Mouse (Mus musculus) limb, embryonic 14.5 days (tissue): ENCODE results near the gene Gm4498. TPM values are rescaled to one million over a fixed set of nuclear protein-coding genes. Genes with fewer than 3 reads are reported as not detected.
"Not testable (repeated sequence)": the region's sequence is repeated elsewhere in the genome, so short reads cannot be mapped to it uniquely, and the experiment has no call there.

Experiments
- ATAC-seq: fragments of 200-750 bp; cut with Nextera tagmentation; 2 replicates; pipeline ENCODE4 v1.8.0; 2017; ENCODE audit warnings: low read depth, moderate number of reproducible peaks, moderate TSS enrichment; ENCODE audit not compliant: low FRiP score
- DNase-seq: peaks from one replicate; pipeline ENCODE4 v3.0.0-alpha.2; 2015; ENCODE audit warnings: low spot score
- H3K27ac ChIP-seq: fragments of 300-500 bp; sonication (generic); replicated peaks from 2 replicates; pipeline ENCODE4 v1.5.1; 2014; ENCODE audit warnings: low read depth, mild to moderate bottlenecking, low read length, moderate library complexity, mixed read lengths
- H3K27me3 ChIP-seq: fragments of 300-500 bp; sonication (generic); 2 replicates; pipeline ENCODE4 v1.6.1; 2014; ENCODE audit warnings: low read length, mixed read lengths; ENCODE audit not compliant: control insufficient read depth, insufficient read depth
- H3K36me3 ChIP-seq: fragments of 300-500 bp; sonication (generic); 2 replicates; pipeline ENCODE4 v1.6.1; 2014; ENCODE audit warnings: mild to moderate bottlenecking, low read length, moderate library complexity, mixed read lengths; ENCODE audit not compliant: control insufficient read depth, insufficient read depth
- H3K4me1 ChIP-seq: fragments of 300-500 bp; sonication (generic); 2 replicates; pipeline ENCODE4 v1.6.1; 2014; ENCODE audit warnings: antibody characterized with exemption, low read length, mixed read lengths; ENCODE audit not compliant: control insufficient read depth, insufficient read depth
- H3K4me2 ChIP-seq: fragments of 300-500 bp; sonication (generic); replicated peaks from 2 replicates; pipeline ENCODE4 v1.6.1; 2014; ENCODE audit warnings: low read depth, mild to moderate bottlenecking, low read length, moderate library complexity; ENCODE audit not compliant: severe bottlenecking
- H3K4me3 ChIP-seq: fragments of 300-500 bp; sonication (generic); replicated peaks from 2 replicates; pipeline ENCODE4 v1.5.1; 2014; ENCODE audit warnings: low read length
- H3K9ac ChIP-seq: fragments of 300-500 bp; sonication (generic); 2 replicates; pipeline ENCODE4 v1.6.1; 2014; ENCODE audit warnings: mild to moderate bottlenecking, low read depth, low read length, moderate library complexity; ENCODE audit not compliant: severe bottlenecking
- H3K9me3 ChIP-seq: fragments of 300-500 bp; sonication (generic); 2 replicates; pipeline ENCODE4 v1.6.1; 2016; ENCODE audit warnings: low read length; ENCODE audit not compliant: control insufficient read depth
- WGBS: fragments of 180-500 bp; shearing (Covaris S2); extraction: QIAGEN DNeasy Blood & Tissue Kit; methylation state at CpG from one replicate; pipeline ENCODE4 v1.1.7; 2014; 5-methylcytosine and 5-hydroxymethylcytosine counted together
- polyA plus RNA-seq, 2 experiments: library from polyadenylated mRNA; depleted of rRNA in 1 of 2; stranded (reverse) in 1 of 2; unstranded in 1 of 2; fragments of >200 nt; fragmentation: Nextera tagmentation in 1 of 2; extraction: Ambion mirVana in 1 of 2; gene quantifications; 2 replicates each; pipeline versions ENCODE4 v1.2.1 to v1.2.3; 2012 to 2014

The Gm4498 gene
- polyA plus RNA-seq (2012; rRNA removed) (not detected in 2 replicates), polyA plus RNA-seq (2014; fragmentation: Nextera tagmentation; extraction: Ambion mirVana) (not detected in 2 replicates)

DNA sequence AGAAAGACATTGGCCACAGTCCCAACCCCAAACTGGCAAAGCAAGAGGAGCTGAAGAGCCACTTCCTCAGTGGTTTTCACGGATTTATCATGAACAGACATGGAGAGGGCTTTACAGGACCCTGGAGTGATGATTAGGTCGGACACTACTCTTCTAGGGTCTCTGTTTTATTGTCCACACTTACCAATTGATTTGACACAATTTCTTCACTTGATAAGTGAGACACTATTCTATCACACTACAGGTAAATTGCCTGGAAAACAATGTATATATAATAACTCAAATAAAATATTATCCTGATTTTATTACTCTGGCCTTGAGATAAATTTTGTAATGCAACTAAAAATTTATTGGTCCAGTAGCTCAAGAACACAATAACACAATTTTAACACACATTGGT lies at the start of gene Gm4498:
Gene Gm4498 (minus strand): TSS at position 101 of the 400 bp plus-strand sequence.
- H3K9ac ChIP-seq, H3K27ac ChIP-seq, H3K36me3 ChIP-seq, H3K4me1 ChIP-seq, H3K27me3 ChIP-seq, H3K9me3 ChIP-seq, DNase-seq, H3K4me2 ChIP-seq, ATAC-seq, H3K4me3 ChIP-seq: not testable (repeated sequence)
- WGBS = no CpG with 5 or more reads among the region's 2 CpGs

DNA sequence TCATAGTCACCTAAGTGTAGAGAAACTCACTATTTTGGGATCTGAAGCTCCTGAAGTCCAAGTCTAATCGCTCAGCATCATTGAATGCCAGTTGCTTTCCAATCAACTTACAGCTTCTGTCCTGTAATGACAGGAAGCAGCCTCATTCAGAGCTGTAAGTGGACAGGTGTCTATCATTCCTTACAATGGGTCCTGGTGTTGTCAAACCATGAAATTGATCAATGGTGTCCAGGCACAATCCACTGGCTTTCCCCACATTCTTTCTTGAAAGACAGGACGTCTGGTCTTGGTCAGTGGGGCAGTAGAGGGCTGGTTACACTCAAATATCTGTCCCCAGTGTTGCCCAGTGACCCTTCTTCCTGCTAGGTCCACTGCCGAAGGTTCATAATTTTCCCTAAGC lies 29.1 kb upstream of the Gm4498 start, which contains the start of gene Gm5890:
Gene Gm5890 (minus strand): TSS at position 101 of the 400 bp plus-strand sequence.
- not testable (repeated sequence) for ATAC-seq, H3K4me3 ChIP-seq, H3K27ac ChIP-seq, H3K4me1 ChIP-seq, H3K36me3 ChIP-seq, H3K9me3 ChIP-seq, DNase-seq, H3K4me2 ChIP-seq, H3K9ac ChIP-seq, H3K27me3 ChIP-seq
- WGBS = no CpG with 5 or more reads among the region's 3 CpGs

DNA sequence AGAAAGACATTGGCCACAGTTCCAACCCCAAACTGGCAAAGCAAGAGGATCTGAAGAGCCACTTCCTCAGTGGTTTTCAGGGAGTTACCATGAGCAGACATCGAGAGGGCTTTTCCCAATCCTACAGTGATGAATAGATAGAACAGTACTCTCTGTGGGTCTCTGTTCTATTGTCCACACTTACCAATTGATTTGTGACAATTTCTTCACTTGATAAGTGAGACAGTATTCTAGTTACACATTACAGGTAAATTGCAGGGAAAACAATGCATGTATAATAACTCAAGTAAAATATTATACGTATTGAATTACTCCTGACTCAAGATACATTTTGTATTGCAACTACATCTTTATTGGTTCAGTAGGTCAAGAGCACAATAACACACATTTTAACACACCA lies 28.1 kb downstream of the Gm4498 start, which contains the start of gene Gm6164:
Gene Gm6164 (minus strand): TSS at position 101 of the 400 bp plus-strand sequence.
- not testable (repeated sequence) for H3K9ac ChIP-seq, ATAC-seq, H3K4me2 ChIP-seq, DNase-seq, H3K4me3 ChIP-seq, H3K36me3 ChIP-seq, H3K27me3 ChIP-seq, H3K4me1 ChIP-seq, H3K27ac ChIP-seq, H3K9me3 ChIP-seq
- no CpG with 5 or more reads among the region's 2 CpGs for WGBS

DNA sequence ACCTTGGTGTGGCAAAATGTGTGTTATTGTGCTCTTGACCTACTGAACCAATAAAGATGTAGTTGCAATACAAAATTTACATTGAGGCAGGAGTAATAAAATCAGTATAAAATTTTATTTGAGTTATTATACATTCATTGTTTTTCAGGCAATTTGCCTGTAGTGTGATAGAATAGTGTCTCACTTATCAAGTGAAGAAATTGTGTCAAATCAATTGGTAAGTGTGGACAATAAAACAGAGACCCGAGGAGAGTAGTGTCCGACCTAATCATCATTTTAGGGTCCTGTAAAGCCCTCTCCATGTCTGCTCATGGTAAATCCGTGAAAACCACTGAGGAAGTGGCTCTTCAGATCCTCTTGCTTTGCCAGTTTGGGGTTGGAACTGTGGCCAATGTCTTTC lies 40.2 kb downstream of the Gm4498 start, which contains the start of gene Vmn1r95:
Gene Vmn1r95 (plus strand): TSS at position 301 of the 400 bp plus-strand sequence.
- no CpG with 5 or more reads among the region's 3 CpGs for WGBS
- H3K4me2 ChIP-seq, H3K4me1 ChIP-seq, H3K36me3 ChIP-seq, H3K9me3 ChIP-seq, H3K27me3 ChIP-seq, H3K4me3 ChIP-seq, H3K27ac ChIP-seq, H3K9ac ChIP-seq, DNase-seq, ATAC-seq: not testable (repeated sequence)

Other genes with a start within 250 kb of the Gm4498 start
- not detected in 2 replicates for gene Nlrp9b, start 242.4 kb downstream of the Gm4498 start, polyA plus RNA-seq (2012; rRNA removed)
- not detected in 2 replicates for gene Nlrp9b, start 242.4 kb downstream of the Gm4498 start, polyA plus RNA-seq (2014; fragmentation: Nextera tagmentation; extraction: Ambion mirVana)
- gene Vmn1r91, start 134.1 kb downstream of the Gm4498 start, polyA plus RNA-seq (2012; rRNA removed) = not detected in 2 replicates
- not detected in 2 replicates for gene Vmn1r91, start 134.1 kb downstream of the Gm4498 start, polyA plus RNA-seq (2014; fragmentation: Nextera tagmentation; extraction: Ambion mirVana)
- not detected in 2 replicates for gene Gm16442, start 111.2 kb downstream of the Gm4498 start, polyA plus RNA-seq (2012; rRNA removed)
- not detected in 2 replicates for gene Gm16442, start 111.2 kb downstream of the Gm4498 start, polyA plus RNA-seq (2014; fragmentation: Nextera tagmentation; extraction: Ambion mirVana)
- not detected in 2 replicates for gene Vmn1r93, start 94.7 kb downstream of the Gm4498 start, polyA plus RNA-seq (2012; rRNA removed)
- gene Vmn1r93, start 94.7 kb downstream of the Gm4498 start, polyA plus RNA-seq (2014; fragmentation: Nextera tagmentation; extraction: Ambion mirVana) = not detected in 2 replicates
- not detected in 2 replicates for gene Vmn1r94, start 65.5 kb downstream of the Gm4498 start, polyA plus RNA-seq (2012; rRNA removed)
- not detected in 2 replicates for gene Vmn1r94, start 65.5 kb downstream of the Gm4498 start, polyA plus RNA-seq (2014; fragmentation: Nextera tagmentation; extraction: Ambion mirVana)
- not detected in 2 replicates for gene Vmn1r95, start 40.1 kb downstream of the Gm4498 start, polyA plus RNA-seq (2012; rRNA removed)
- gene Vmn1r95, start 40.1 kb downstream of the Gm4498 start, polyA plus RNA-seq (2014; fragmentation: Nextera tagmentation; extraction: Ambion mirVana) = not detected in 2 replicates
- gene Gm6164, start 28.2 kb downstream of the Gm4498 start, polyA plus RNA-seq (2012; rRNA removed) = not detected in 2 replicates
- gene Gm6164, start 28.2 kb downstream of the Gm4498 start, polyA plus RNA-seq (2014; fragmentation: Nextera tagmentation; extraction: Ambion mirVana) = not detected in 2 replicates
- not detected in 2 replicates for gene Gm5890, start 29.0 kb upstream of the Gm4498 start, polyA plus RNA-seq (2012; rRNA removed)
- gene Gm5890, start 29.0 kb upstream of the Gm4498 start, polyA plus RNA-seq (2014; fragmentation: Nextera tagmentation; extraction: Ambion mirVana) = not detected in 2 replicates
- gene Gm4133, start 100.2 kb upstream of the Gm4498 start, polyA plus RNA-seq (2012; rRNA removed) = not detected in 2 replicates
- not detected in 2 replicates for gene Gm4133, start 100.2 kb upstream of the Gm4498 start, polyA plus RNA-seq (2014; fragmentation: Nextera tagmentation; extraction: Ambion mirVana)
- gene Gm5728, start 141.6 kb upstream of the Gm4498 start, polyA plus RNA-seq (2012; rRNA removed) = not detected in 2 replicates
- not detected in 2 replicates for gene Gm5728, start 141.6 kb upstream of the Gm4498 start, polyA plus RNA-seq (2014; fragmentation: Nextera tagmentation; extraction: Ambion mirVana)
- not detected in 2 replicates for gene Vmn1r100, start 184.1 kb upstream of the Gm4498 start, polyA plus RNA-seq (2012; rRNA removed)
- not detected in 2 replicates for gene Vmn1r100, start 184.1 kb upstream of the Gm4498 start, polyA plus RNA-seq (2014; fragmentation: Nextera tagmentation; extraction: Ambion mirVana)
- gene Vmn1r101, start 208.8 kb upstream of the Gm4498 start, polyA plus RNA-seq (2012; rRNA removed) = not detected in 2 replicates
- not detected in 2 replicates for gene Vmn1r101, start 208.8 kb upstream of the Gm4498 start, polyA plus RNA-seq (2014; fragmentation: Nextera tagmentation; extraction: Ambion mirVana)
- not detected in 2 replicates for gene Gm10670, start 241.1 kb upstream of the Gm4498 start, polyA plus RNA-seq (2012; rRNA removed)
- not detected in 2 replicates for gene Gm10670, start 241.1 kb upstream of the Gm4498 start, polyA plus RNA-seq (2014; fragmentation: Nextera tagmentation; extraction: Ambion mirVana)